Mouse (Mus musculus) thymus, adult 2 months (tissue): ENCODE measurements around the gene Pip5kl1.

Experiments used
- CTCF ChIP-seq: fragments of 200-500 bp; IDR thresholded peaks from 2 replicates; pipeline ENCODE4 v1.5.1; 2012; ENCODE audit warnings: mild to moderate bottlenecking, control low read depth, low read length, moderate library complexity, borderline replicate concordance; ENCODE audit not compliant: control insufficient read depth, poor library complexity, insufficient read depth; ENCODE audit errors: extremely low read depth
- POLR2A ChIP-seq: fragments of 200-500 bp; IDR thresholded peaks from 2 replicates; pipeline ENCODE4 v1.6.1; 2012; ENCODE audit warnings: mild to moderate bottlenecking, low read length, control low read depth, moderate library complexity; ENCODE audit not compliant: control insufficient read depth, poor library complexity, insufficient read depth; ENCODE audit errors: extremely low read depth

DNA sequence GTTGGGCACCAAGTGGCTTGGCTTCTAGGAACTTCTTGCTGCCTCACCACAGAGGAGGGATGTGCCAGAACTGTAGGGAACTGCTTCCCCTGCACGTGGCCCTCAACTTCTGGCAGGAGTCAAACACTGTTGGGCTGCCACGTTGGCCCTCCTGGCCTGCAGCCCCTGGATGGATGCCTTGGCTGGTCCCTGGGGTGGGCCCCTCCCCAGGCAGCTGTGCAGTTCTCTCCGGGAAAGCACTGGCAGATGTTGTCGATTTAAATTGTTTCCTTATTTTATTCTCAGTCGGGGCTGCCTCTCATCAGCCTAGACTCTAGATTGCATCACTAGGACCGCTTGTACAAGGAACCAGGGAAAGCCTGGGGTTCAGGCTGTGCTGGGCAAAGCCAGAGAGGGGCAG lies 24.8 kb upstream of the Pip5kl1 start:
- TF ChIP-seq POLR2A (no peak), CTCF (no peak)
